Mouse (Mus musculus) cortical plate, adult 2 months (tissue): Measurements from ENCODE around the gene Filip1l. TPM values are rescaled to one million over a fixed set of nuclear protein-coding genes. Genes with fewer than 3 reads are reported as not detected.
A peak's percentile ranks its signal among the peaks of the same experiment; 100 is the strongest.
"Not testable (repeated sequence)": the region's sequence is repeated elsewhere in the genome, so short reads cannot be mapped to it uniquely, and the experiment has no call there.

Experiments
- H3K27ac ChIP-seq: fragments of 200-500 bp; 2 replicates; pipeline ENCODE4 v1.5.1; 2012; ENCODE audit warnings: low read length, control low read depth, inconsistent platforms; ENCODE audit not compliant: insufficient read depth
- H3K4me1 ChIP-seq: fragments of 200-500 bp; 2 replicates; pipeline ENCODE4 v1.6.1; 2011; ENCODE audit warnings: low read length; ENCODE audit not compliant: control insufficient read depth, insufficient read depth
- H3K4me3 ChIP-seq: fragments of 200-500 bp; 2 replicates; pipeline ENCODE4 v1.5.1; 2011; ENCODE audit warnings: mild to moderate bottlenecking, low read length, control low read depth; ENCODE audit not compliant: insufficient read depth
- CTCF ChIP-seq: fragments of 200-500 bp; IDR thresholded peaks from 2 replicates; pipeline ENCODE4 v1.5.1; 2011; ENCODE audit warnings: mild to moderate bottlenecking, control low read depth, low read length; ENCODE audit not compliant: insufficient read depth; ENCODE audit errors: extremely low read depth
- POLR2A ChIP-seq: fragments of 200-500 bp; IDR thresholded peaks from 2 replicates; pipeline ENCODE4 v1.6.1; 2011; ENCODE audit warnings: mild to moderate bottlenecking, low read length, control low read depth; ENCODE audit not compliant: insufficient read depth; ENCODE audit errors: extremely low read depth
- polyA plus RNA-seq: library from polyadenylated mRNA; depleted of rRNA; stranded (reverse); fragments of >200 nt; gene quantifications from 2 replicates; pipeline ENCODE4 v1.2.3, GENCODE M21; 2012

Filip1l gene
- polyA plus RNA-seq, 1 experiment, result 2.3 TPM

- Histone ChIP-seq H3K4me1 (no peaks in the 10 kb centered on the region), H3K4me3 (no peak overlapping the region), H3K27ac (no peak overlapping the region)
- TF ChIP-seq POLR2A (no peak), CTCF (no peak)
Measured at GRCm38 (mm10) chr16:57366941-57367694, 14.2 kb downstream of the Filip1l start.

GRCm38 (mm10) chr16:57369846-57370496, 17.1 kb downstream of the Filip1l start:
- Histone ChIP-seq H3K4me3 (no peak overlapping the region), H3K4me1 (no peaks in the 10 kb centered on the region), H3K27ac (no peak overlapping the region)
- TF ChIP-seq POLR2A (no peak), CTCF (no peak)

- Histone ChIP-seq H3K4me1 (no peaks in the 10 kb centered on the region), H3K4me3 (no peak overlapping the region), H3K27ac (no peak overlapping the region)
- TF ChIP-seq POLR2A (no peak), CTCF (no peak)
Measured at GRCm38 (mm10) chr16:57372156-57372555, 19.3 kb downstream of the Filip1l start.

- H3K4me1 ChIP-seq, result no peaks in the 10 kb centered on the region
- no peak overlapping the region for H3K4me3 ChIP-seq
- H3K27ac ChIP-seq, result no peak overlapping the region
- TF ChIP-seq POLR2A, result no peak
- no peak for TF ChIP-seq CTCF
Measured at GRCm38 (mm10) chr16:57375248-57375837, 22.4 kb downstream of the Filip1l start.

- TF ChIP-seq CTCF (no peak), POLR2A (no peak)
- H3K27ac ChIP-seq, result no peak overlapping the region
- H3K4me3 ChIP-seq, result no peak overlapping the region
- H3K4me1 ChIP-seq, result no peaks in the 10 kb centered on the region
Measured at GRCm38 (mm10) chr16:57378631-57379330, 25.9 kb downstream of the Filip1l start.

- Histone ChIP-seq H3K4me1 (no peaks in the 10 kb centered on the region), H3K27ac (no peak overlapping the region), H3K4me3 (no peak overlapping the region)
- TF ChIP-seq POLR2A (no peak), CTCF (no peak)
Measured at GRCm38 (mm10) chr16:57383266-57383971, 30.5 kb downstream of the Filip1l start.

GRCm38 (mm10) chr16:57384274-57384673, 31.4 kb downstream of the Filip1l start:
- no peaks in the 10 kb centered on the region for H3K4me1 ChIP-seq
- TF ChIP-seq CTCF, result no peak
- no peak for TF ChIP-seq POLR2A
- H3K27ac ChIP-seq, result no peak overlapping the region

GRCm38 (mm10) chr16:57389566-57390251, 36.8 kb downstream of the Filip1l start:
- H3K4me3 ChIP-seq, result no peak overlapping the region
- H3K27ac ChIP-seq, result 0 out of 2 replicates have a peak overlapping the region, but pooled peaks have one; percentile 1
- TF ChIP-seq POLR2A (no peak), CTCF (no peak)
- H3K4me1 ChIP-seq, result no peaks in the 10 kb centered on the region

More at GRCm38 (mm10) chr16:57384274-57384673, 31.4 kb downstream of the Filip1l start:
- H3K4me3 ChIP-seq, result no peak overlapping the region

GRCm38 (mm10) chr16:57391171-57391570, 38.3 kb downstream of the Filip1l start:
- H3K4me1 ChIP-seq, result not testable (repeated sequence)

More at GRCm38 (mm10) chr16:57391171-57391570, 38.3 kb downstream of the Filip1l start:
- H3K4me3 ChIP-seq, H3K27ac ChIP-seq: not testable (repeated sequence)
